Mouse (Mus musculus): Measurements from ENCODE around the gene Wipi1. TPM values are rescaled to one million over a fixed set of nuclear protein-coding genes. Genes with fewer than 3 reads are reported as not detected.
A peak's percentile ranks its signal among the peaks of the same experiment; 100 is the strongest.

Gene Wipi1
- polyA plus RNA-seq, 1 experiment from 2014 or later = 40.6 TPM

DNA sequence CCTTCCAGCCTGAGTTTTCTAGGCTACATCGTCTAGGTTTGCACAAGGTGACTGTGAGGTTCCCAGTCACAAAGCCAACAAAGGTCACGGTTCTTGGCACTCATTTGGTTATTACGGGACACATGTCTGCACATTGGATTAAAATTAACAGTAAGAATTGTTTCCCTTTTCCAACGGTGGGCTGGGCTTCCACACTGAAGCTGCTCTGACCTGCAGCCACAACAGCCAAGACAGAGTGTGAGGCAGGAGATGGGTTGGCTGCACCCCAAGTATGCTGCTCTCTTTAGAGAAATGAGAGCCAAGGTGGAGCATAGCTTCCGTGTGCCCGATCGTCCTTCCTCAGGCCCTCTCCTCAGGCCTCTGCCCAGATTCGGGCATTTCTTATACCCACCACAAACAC is 17.0 kb downstream of the Wipi1 start:
- H3K27me3 ChIP-seq = no peaks in the 10 kb centered on the region
- ATAC-seq (ENCODE audit: insufficient number of reproducible peaks, insufficient read depth, low FRiP score, low TSS enrichment, low read depth) = no peak
- H3K4me3 ChIP-seq (replicated peaks) = no peak overlapping the region
- H3K27ac ChIP-seq = peak overlapping the region; percentile 17; the same call in 1 of the 2 replicates
- WGBS = 90% methylated on average over 8 of the region's 8 CpGs
- no peaks in the 10 kb centered on the region for H3K9me3 ChIP-seq
- H3K36me3 ChIP-seq = peaks cover 34% of the 10 kb centered on the region
- no peak overlapping the region for H3K9ac ChIP-seq (replicated peaks)
- H3K4me2 ChIP-seq = no peak overlapping the region
- H3K4me1 ChIP-seq (replicated peaks) = peaks cover 19% of the 10 kb centered on the region

DNA sequence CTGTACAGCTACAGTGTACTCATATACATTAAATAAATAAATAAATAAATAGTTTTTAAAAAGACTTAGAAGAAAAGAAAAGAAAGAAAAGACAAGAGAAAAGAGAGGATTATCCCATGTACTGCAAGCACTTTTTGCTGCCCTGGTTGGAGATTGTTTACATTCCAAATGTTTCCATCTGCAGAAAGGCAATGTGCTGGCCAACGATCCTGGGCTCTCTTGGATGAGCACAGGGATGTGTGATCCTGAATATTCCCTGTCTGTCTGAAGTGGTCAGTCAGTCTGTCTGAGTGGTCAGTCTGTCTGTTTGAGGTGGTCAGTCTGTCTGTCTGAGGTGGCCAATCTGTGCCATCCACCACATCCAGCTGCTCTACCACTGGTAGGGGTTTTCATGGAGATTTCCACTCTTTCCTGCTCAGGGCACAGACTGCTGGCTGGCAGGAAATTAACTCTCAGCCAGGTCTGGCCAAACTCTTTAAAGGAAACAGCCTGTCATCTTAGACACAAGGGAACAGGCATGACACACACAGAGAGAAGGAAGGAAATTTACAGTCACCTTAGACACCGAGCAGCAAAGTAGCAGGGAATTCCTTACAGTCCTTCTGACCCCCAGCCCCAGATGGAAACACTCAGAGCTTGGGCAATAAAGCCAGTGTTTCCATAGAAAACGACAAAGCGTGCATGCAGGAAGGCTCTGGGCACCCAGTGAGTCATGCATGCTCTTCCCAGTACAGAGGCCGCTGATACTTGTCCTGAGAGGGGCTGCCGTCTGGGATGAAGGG is 18.4 kb downstream of the Wipi1 start:
- 0 out of 2 replicates have a peak overlapping the region, but pooled peaks have one; percentile 15 for H3K4me2 ChIP-seq
- H3K36me3 ChIP-seq = peaks cover 22% of the 10 kb centered on the region
- H3K27me3 ChIP-seq = no peaks in the 10 kb centered on the region
- H3K27ac ChIP-seq = peak overlapping the region; percentile 87
- peaks cover 19% of the 10 kb centered on the region for H3K4me1 ChIP-seq (replicated peaks)
- H3K9ac ChIP-seq (replicated peaks) = 0 out of 2 replicates have a peak overlapping the region, but pooled peaks have one; percentile 23
- H3K4me3 ChIP-seq (replicated peaks) = no peak overlapping the region
- ATAC-seq (ENCODE audit: insufficient number of reproducible peaks, insufficient read depth, low FRiP score, low TSS enrichment, low read depth) = 0 out of 2 replicates have a peak, but pooled peaks have one; percentile 33
- H3K9me3 ChIP-seq = no peaks in the 10 kb centered on the region
- 14% methylated on average over 6 of the region's 6 CpGs for WGBS

DNA sequence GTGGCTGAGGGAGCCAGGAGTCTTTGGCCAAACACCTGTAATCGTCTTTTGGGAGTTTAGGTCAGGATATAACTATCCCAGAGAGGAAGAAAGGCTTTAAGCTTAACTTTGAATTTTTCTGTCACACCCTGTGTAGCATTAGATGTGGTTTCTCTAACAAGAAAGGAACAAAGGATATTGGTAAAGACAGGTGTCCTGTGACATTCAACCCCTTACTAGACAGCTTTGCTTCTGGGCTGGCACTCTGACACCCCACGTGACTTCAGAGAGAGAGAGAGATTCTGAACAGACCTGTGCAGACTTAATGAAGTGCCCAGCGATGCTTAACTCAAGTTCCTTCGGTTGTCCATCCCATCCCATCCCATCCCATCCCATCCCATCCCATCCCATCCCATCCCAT is 20.3 kb downstream of the Wipi1 start:
- H3K4me1 ChIP-seq (replicated peaks) = peaks cover 19% of the 10 kb centered on the region
- no peaks in the 10 kb centered on the region for H3K9me3 ChIP-seq
- H3K9ac ChIP-seq (replicated peaks) = no peak overlapping the region
- ATAC-seq (ENCODE audit: insufficient number of reproducible peaks, insufficient read depth, low FRiP score, low TSS enrichment, low read depth) = no peak
- no peak overlapping the region for H3K4me2 ChIP-seq
- H3K4me3 ChIP-seq (replicated peaks) = no peak overlapping the region
- WGBS = 73% methylated on average over 4 of the region's 4 CpGs
- H3K27me3 ChIP-seq = no peaks in the 10 kb centered on the region
- no peak overlapping the region for H3K27ac ChIP-seq
- H3K36me3 ChIP-seq = peaks cover 18% of the 10 kb centered on the region

DNA sequence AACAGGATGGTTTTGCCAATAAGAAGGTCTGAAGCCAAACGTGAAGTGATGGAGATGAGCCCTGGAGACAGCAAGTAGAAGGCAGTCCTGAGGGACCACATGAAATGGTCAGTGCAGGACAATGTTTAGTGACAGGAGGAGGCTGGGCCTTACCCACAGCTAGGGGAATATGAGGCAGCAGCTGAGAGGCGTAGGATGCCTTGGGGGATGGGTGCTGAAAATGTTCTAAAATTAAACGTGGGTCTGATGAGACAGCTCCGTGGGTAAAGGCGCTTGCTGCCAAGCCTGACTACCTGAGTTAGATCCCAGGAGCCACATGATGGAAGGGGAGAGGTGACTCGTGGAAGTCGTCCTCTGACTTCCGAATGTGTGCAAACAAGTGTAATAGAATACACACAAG is 21.8 kb downstream of the Wipi1 start:
- Histone ChIP-seq H3K4me2 (no peak overlapping the region), H3K36me3 (peaks cover 8% of the 10 kb centered on the region; the same call in 1 of the 2 replicates), H3K9me3 (no peaks in the 10 kb centered on the region), H3K9ac (replicated peaks) (no peak overlapping the region), H3K4me3 (replicated peaks) (no peak overlapping the region), H3K4me1 (replicated peaks) (peaks cover 19% of the 10 kb centered on the region), H3K27ac (no peak overlapping the region), H3K27me3 (no peaks in the 10 kb centered on the region)
- no peak for ATAC-seq (ENCODE audit: insufficient number of reproducible peaks, insufficient read depth, low FRiP score, low TSS enrichment, low read depth)
- 83% methylated on average over 8 of the region's 8 CpGs for WGBS

DNA sequence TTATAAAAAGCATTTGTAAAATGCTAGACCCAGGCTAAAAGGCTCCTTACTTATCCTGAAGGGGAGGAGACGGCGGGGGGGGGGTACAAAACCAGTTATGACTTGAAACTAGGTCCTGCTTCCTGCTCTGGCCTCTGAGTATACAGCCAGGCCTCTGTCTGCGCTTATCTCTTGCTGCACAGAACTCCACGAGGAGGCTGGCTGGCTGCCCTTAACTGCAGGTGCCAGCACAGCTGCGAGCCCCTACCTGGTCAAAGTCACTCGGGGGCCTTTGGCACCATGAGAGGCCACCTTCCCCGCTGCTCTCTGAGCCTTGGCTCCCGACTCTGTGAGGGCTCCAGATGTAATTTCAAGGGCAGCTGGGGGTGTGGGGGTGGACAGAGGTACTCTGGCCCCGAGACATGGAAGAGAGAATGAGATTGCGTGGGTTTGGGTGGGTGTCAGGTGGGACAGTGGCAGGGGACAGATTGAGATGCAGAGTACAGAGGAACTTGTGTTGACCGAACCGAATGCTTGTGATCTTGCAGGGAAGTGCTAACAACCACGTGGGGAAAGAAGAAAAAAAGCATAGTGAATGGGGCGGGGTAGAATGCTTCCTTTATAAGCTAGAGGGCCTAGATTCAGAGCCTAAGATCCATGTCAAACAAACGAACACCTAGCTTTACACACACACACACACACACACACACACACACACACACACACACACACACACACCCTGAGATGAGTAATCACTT is 24.0 kb downstream of the Wipi1 start:
- Histone ChIP-seq H3K27me3 (no peaks in the 10 kb centered on the region), H3K27ac (no peak overlapping the region), H3K4me3 (replicated peaks) (no peak overlapping the region), H3K4me1 (replicated peaks) (peaks cover 11% of the 10 kb centered on the region), H3K9me3 (no peaks in the 10 kb centered on the region), H3K9ac (replicated peaks) (no peak overlapping the region), H3K36me3 (peaks cover 12% of the 10 kb centered on the region; the same call in 1 of the 2 replicates), H3K4me2 (no peak overlapping the region)
- ATAC-seq (ENCODE audit: insufficient number of reproducible peaks, insufficient read depth, low FRiP score, low TSS enrichment, low read depth) = no peak
- WGBS = 64% methylated on average over 15 of the region's 15 CpGs

DNA sequence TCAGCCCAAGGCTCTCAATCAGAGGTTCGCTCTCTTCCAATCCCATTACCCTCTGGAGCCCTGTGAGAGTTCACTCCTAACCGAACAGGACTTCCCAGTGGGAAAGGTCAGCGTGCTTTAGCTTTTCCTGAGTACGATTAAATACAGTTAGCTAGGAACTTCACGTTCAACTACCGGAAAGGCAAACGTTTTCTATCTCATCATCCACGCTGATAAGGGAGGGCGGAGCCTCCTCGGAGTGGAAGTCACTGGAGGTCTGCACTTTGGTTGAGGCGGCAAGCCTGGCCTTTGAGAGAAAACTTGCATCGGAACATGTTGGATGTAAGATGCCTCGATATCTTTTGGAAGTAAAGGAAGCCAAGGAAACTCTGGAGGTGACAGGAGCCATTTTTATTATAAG is 24.7 kb downstream of the Wipi1 start:
- Histone ChIP-seq H3K9ac (replicated peaks) (no peak overlapping the region), H3K4me2 (no peak overlapping the region), H3K9me3 (no peaks in the 10 kb centered on the region), H3K27me3 (no peaks in the 10 kb centered on the region), H3K4me3 (replicated peaks) (no peak overlapping the region), H3K36me3 (peaks cover 17% of the 10 kb centered on the region), H3K4me1 (replicated peaks) (peaks cover 6% of the 10 kb centered on the region), H3K27ac (no peak overlapping the region)
- ATAC-seq (ENCODE audit: insufficient number of reproducible peaks, insufficient read depth, low FRiP score, low TSS enrichment, low read depth) = no peak
- 69% methylated on average over 13 of the region's 13 CpGs for WGBS

DNA sequence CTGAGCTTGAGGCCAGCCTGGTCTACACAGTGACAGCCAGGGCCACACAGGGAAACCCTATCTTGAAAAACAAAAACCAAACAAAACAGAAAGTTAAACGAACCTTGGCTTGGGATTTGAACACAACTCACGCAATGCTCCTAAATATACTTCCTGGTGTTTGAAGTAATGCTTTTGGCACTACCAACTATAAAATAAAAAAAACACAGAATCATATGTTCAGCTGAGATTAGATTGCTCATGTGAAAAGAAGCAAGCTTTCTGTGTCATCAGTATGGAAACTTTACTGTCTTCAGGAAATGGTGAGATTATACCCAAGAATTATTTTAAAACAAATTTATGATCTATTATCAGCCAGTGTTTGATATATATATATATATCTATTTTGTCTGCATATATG is 25.3 kb downstream of the Wipi1 start:
- Histone ChIP-seq H3K9ac (replicated peaks) (no peak overlapping the region), H3K27ac (no peak overlapping the region), H3K9me3 (no peaks in the 10 kb centered on the region), H3K4me3 (replicated peaks) (no peak overlapping the region), H3K4me1 (replicated peaks) (peaks cover 6% of the 10 kb centered on the region), H3K4me2 (no peak overlapping the region), H3K27me3 (no peaks in the 10 kb centered on the region), H3K36me3 (peaks cover 23% of the 10 kb centered on the region)
- 81% methylated on average over 2 of the region's 2 CpGs for WGBS
- ATAC-seq (ENCODE audit: insufficient number of reproducible peaks, insufficient read depth, low FRiP score, low TSS enrichment, low read depth) = no peak

DNA sequence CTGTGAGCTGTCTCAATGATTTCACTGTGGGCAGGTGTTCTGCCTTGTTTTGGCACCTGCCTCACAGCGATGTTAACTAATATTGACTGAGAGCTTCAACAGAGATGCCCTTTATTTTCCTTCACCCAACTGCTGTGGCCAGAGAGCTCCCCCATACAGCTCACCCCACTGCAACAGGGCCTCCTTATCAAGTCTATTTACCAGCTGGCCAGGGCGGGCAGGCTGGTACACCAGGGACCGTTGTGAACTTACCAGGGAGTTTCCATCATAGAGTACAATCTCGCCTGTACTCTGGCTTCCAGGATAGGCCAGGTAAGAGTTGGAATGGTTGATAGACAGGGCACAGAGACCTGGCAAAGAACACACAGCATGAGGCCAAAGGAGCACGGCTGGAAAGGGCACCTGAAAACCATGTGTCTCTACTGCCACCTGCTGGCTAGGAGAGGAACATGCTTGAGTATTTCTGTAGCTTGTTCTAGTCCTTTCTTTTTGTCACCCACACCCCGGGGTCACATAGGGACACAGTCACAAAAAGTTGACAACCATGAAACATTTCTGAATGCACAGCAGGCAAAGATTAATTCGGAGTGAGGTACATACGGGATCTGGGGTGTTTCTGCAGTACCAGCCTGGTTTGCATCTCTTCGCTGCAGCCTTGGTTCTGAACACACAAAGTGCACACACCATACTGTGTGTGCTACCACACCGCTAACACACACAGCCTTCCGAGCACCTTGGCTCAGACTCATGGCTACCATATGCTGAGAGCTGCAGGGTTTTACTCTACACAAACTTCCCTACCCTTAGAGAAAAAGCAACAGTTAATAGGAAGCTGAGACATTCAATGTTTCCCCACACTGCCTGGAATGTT is 26.7 kb downstream of the Wipi1 start:
- peaks cover 6% of the 10 kb centered on the region for H3K4me1 ChIP-seq (replicated peaks)
- no peak overlapping the region for H3K4me3 ChIP-seq (replicated peaks)
- H3K9ac ChIP-seq (replicated peaks) = no peak overlapping the region
- H3K36me3 ChIP-seq = peaks cover 36% of the 10 kb centered on the region
- 51% methylated on average over 11 of the region's 11 CpGs for WGBS
- H3K27me3 ChIP-seq = no peaks in the 10 kb centered on the region
- H3K27ac ChIP-seq = no peak overlapping the region
- H3K9me3 ChIP-seq = no peaks in the 10 kb centered on the region
- no peak overlapping the region for H3K4me2 ChIP-seq
- ATAC-seq (ENCODE audit: insufficient number of reproducible peaks, insufficient read depth, low FRiP score, low TSS enrichment, low read depth) = no peak; the same call in 1 of the 2 replicates

DNA sequence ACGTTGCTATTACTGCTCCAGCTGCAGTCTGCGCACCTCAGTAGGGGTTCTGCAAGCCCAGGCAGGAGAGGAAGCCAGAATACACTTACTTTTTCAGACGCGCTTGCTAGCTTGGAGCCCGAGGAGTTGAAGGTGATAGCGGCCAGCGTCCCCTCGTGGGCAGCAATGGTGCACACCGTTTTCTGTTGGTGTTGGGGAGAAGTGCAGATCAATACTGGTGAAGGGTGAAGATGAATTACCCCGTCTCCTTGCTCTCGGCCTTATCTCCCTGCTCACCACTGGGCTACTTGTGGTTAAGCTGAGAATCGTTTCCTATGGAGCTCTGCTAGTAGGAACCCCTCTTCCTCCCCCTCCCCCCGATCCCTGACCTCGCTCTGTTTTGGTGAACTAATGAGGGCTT is 27.8 kb downstream of the Wipi1 start:
- peaks cover 46% of the 10 kb centered on the region for H3K36me3 ChIP-seq
- 73% methylated on average over 14 of the region's 14 CpGs for WGBS

DNA sequence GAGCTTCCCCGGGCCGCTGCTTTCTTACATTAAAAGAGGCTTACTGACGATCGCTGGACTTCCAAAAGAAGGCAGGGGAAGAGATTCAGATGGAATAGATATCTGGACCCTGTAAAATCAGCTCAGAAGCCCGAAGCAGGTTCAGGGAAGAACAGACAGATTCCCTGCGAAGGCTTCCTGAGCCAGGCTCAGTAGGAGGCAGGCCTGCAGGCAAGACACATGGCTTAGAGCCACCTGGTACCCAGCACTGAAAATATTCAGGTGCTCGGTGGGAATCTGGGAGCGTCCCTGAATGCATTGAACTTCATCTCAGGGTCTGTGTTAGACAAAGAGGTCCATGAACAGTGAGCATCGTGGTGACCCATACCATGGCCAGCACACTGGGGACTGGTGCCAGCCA is 31.8 kb downstream of the Wipi1 start:
- Histone ChIP-seq H3K4me3 (replicated peaks) (no peak overlapping the region), H3K4me2 (no peak overlapping the region), H3K27ac (no peak overlapping the region), H3K27me3 (no peaks in the 10 kb centered on the region), H3K9ac (replicated peaks) (no peak overlapping the region), H3K9me3 (no peaks in the 10 kb centered on the region), H3K36me3 (peaks cover 82% of the 10 kb centered on the region), H3K4me1 (replicated peaks) (peaks cover 6% of the 10 kb centered on the region)
- WGBS = 88% methylated on average over 9 of the region's 9 CpGs
- ATAC-seq (ENCODE audit: insufficient number of reproducible peaks, insufficient read depth, low FRiP score, low TSS enrichment, low read depth) = no peak

More for the DNA sequence above, 27.8 kb downstream of the Wipi1 start:
- Histone ChIP-seq H3K27me3 (no peaks in the 10 kb centered on the region), H3K4me2 (no peak overlapping the region), H3K27ac (no peak overlapping the region), H3K4me1 (replicated peaks) (peaks cover 6% of the 10 kb centered on the region), H3K9me3 (no peaks in the 10 kb centered on the region), H3K4me3 (replicated peaks) (no peak overlapping the region), H3K9ac (replicated peaks) (no peak overlapping the region)
- ATAC-seq (ENCODE audit: insufficient number of reproducible peaks, insufficient read depth, low FRiP score, low TSS enrichment, low read depth) = no peak

DNA sequence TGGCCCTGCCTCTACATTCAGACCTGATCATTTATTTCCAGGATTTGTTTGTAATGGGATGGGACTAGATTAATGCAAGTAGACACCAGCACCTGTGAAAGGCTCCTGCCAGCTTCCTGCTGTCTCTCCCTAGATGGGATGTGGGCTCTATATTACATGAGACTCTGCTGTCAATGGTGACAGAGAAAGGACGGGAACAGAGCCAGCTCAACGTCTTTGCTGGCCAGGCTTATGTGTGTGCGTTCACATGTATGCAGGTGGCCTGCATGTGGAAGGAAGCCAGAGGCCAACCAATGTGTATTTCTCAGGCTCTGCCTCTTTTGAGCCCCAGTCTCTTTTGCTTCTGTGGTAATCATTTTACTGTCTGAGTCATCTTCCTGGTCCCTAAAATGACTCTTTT is 33.2 kb downstream of the Wipi1 start:
- Histone ChIP-seq H3K4me3 (replicated peaks) (no peak overlapping the region), H3K27ac (no peak overlapping the region), H3K9me3 (no peaks in the 10 kb centered on the region), H3K4me2 (no peak overlapping the region), H3K27me3 (no peaks in the 10 kb centered on the region), H3K4me1 (replicated peaks) (peaks cover 6% of the 10 kb centered on the region), H3K9ac (replicated peaks) (no peak overlapping the region), H3K36me3 (peaks cover 72% of the 10 kb centered on the region)
- ATAC-seq (ENCODE audit: insufficient number of reproducible peaks, insufficient read depth, low FRiP score, low TSS enrichment, low read depth) = no peak
- 82% methylated on average over 3 of the region's 3 CpGs for whole genome bisulfite sequencing

Measured in limb, embryonic 12.5 days (tissue).